Mouse (Mus musculus) small intestine, adult 2 months (tissue): ENCODE data around the gene Mvk.

Experiments used
- CTCF ChIP-seq: fragments of 200-500 bp; IDR thresholded peaks from 2 replicates; pipeline ENCODE4 v1.5.1; 2012; ENCODE audit warnings: low read depth, mild to moderate bottlenecking, control low read depth, inconsistent platforms, low read length, moderate library complexity, mixed read lengths; ENCODE audit not compliant: insufficient replicate concordance, insufficient read length; ENCODE audit errors: extremely low read depth
- POLR2A ChIP-seq: fragments of 200-500 bp; IDR thresholded peaks from 2 replicates; pipeline ENCODE4 v1.6.1; 2012; ENCODE audit warnings: low read depth, mild to moderate bottlenecking, control low read depth, inconsistent platforms, low read length, moderate library complexity

DNA sequence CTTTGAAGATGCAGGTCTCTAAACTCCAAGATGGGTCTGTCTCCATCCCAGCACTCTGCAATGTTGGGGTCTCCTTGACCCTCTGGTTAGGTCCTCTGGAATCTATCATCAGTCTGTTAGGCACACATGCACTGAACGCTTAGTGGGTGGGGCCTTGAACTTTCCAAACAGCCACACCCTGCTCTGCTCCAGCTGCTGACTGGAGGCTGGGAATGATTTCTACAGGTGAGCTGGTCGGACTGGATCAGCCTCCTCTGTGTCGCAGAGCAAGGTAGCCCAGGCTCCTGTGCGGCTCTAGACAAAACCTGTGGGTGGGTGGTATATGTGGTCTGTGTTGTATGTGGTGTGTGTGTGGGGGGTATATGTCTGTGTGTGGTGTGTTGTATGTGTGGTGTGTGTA lies 4.9 kb downstream of the Mvk start:
- no peak for TF ChIP-seq CTCF
- no peak for TF ChIP-seq POLR2A
